Mouse (Mus musculus): ENCODE results near the gene Cyp4f18.
"Not testable (repeated sequence)": the region's sequence is repeated elsewhere in the genome, so short reads cannot be mapped to it uniquely, and the experiment has no call there.

The Cyp4f18 gene

GRCm38 (mm10) chr8:71981456-71981855 lies 28.0 kb downstream of the Cyp4f18 start:
- ATAC-seq (ENCODE audit: insufficient number of reproducible peaks, low FRiP score, low TSS enrichment), result no peak

- no peak for ATAC-seq (ENCODE audit: insufficient number of reproducible peaks, low FRiP score, low TSS enrichment)
These were observed 28.4 kb downstream of the Cyp4f18 start for GRCm38 (mm10) chr8:71981032-71981431.

- no peak for ATAC-seq (ENCODE audit: insufficient number of reproducible peaks, low FRiP score, low TSS enrichment)
These were observed 35.2 kb downstream of the Cyp4f18 start for GRCm38 (mm10) chr8:71974211-71974610.

- peak; percentile 49; the same call in 1 of the 2 replicates for ATAC-seq (ENCODE audit: insufficient number of reproducible peaks, low FRiP score, low TSS enrichment)
These were observed 37.5 kb downstream of the Cyp4f18 start for GRCm38 (mm10) chr8:71971945-71972344.

GRCm38 (mm10) chr8:71968636-71969035 lies 40.8 kb downstream of the Cyp4f18 start:
- no peak for ATAC-seq (ENCODE audit: insufficient number of reproducible peaks, low FRiP score, low TSS enrichment)

GRCm38 (mm10) chr8:71968100-71968499 lies 41.3 kb downstream of the Cyp4f18 start:
- ATAC-seq (ENCODE audit: insufficient number of reproducible peaks, low FRiP score, low TSS enrichment), result no peak

GRCm38 (mm10) chr8:71967261-71967660 lies 42.2 kb downstream of the Cyp4f18 start:
- ATAC-seq (ENCODE audit: insufficient number of reproducible peaks, low FRiP score, low TSS enrichment), result no peak

GRCm38 (mm10) chr8:71966411-71966810 lies 43.0 kb downstream of the Cyp4f18 start:
- no peak for ATAC-seq (ENCODE audit: insufficient number of reproducible peaks, low FRiP score, low TSS enrichment)

- no peak for ATAC-seq (ENCODE audit: insufficient number of reproducible peaks, low FRiP score, low TSS enrichment)
These were observed 44.3 kb downstream of the Cyp4f18 start for GRCm38 (mm10) chr8:71965166-71965565.

GRCm38 (mm10) chr8:71964051-71964450 lies 45.4 kb downstream of the Cyp4f18 start:
- ATAC-seq (ENCODE audit: insufficient number of reproducible peaks, low FRiP score, low TSS enrichment), result no peak

- ATAC-seq (ENCODE audit: insufficient number of reproducible peaks, low FRiP score, low TSS enrichment), result no peak
These were observed 47.6 kb downstream of the Cyp4f18 start for GRCm38 (mm10) chr8:71961796-71962195.

GRCm38 (mm10) chr8:71960483-71960882 lies 48.9 kb downstream of the Cyp4f18 start:
- no peak for ATAC-seq (ENCODE audit: insufficient number of reproducible peaks, low FRiP score, low TSS enrichment)

- ATAC-seq (ENCODE audit: insufficient number of reproducible peaks, low FRiP score, low TSS enrichment), result no peak
These were observed 54.8 kb downstream of the Cyp4f18 start for GRCm38 (mm10) chr8:71954666-71955065.

GRCm38 (mm10) chr8:71952961-71953700 lies 56.3 kb downstream of the Cyp4f18 start:
- ATAC-seq (ENCODE audit: insufficient number of reproducible peaks, low FRiP score, low TSS enrichment), result not testable (repeated sequence)

- ATAC-seq (ENCODE audit: insufficient number of reproducible peaks, low FRiP score, low TSS enrichment), result no peak
These were observed 56.9 kb downstream of the Cyp4f18 start for GRCm38 (mm10) chr8:71952489-71952888.

GRCm38 (mm10) chr8:71951436-71952161 lies 57.8 kb downstream of the Cyp4f18 start:
- no peak for ATAC-seq (ENCODE audit: insufficient number of reproducible peaks, low FRiP score, low TSS enrichment)

GRCm38 (mm10) chr8:71950482-71951221 lies 58.8 kb downstream of the Cyp4f18 start, which contains the start of gene Zfp961:
Zfp961 (plus strand) TSS chr8:71951038.
- peak; percentile 100 for ATAC-seq (ENCODE audit: insufficient number of reproducible peaks, low FRiP score, low TSS enrichment)

GRCm38 (mm10) chr8:71948624-71949023 lies 60.8 kb downstream of the Cyp4f18 start:
- no peak for ATAC-seq (ENCODE audit: insufficient number of reproducible peaks, low FRiP score, low TSS enrichment)

- ATAC-seq (ENCODE audit: insufficient number of reproducible peaks, low FRiP score, low TSS enrichment), result no peak
These were observed 67.7 kb downstream of the Cyp4f18 start for GRCm38 (mm10) chr8:71941776-71942175.

GRCm38 (mm10) chr8:71940293-71941208 lies 68.9 kb downstream of the Cyp4f18 start:
- no peak for ATAC-seq (ENCODE audit: insufficient number of reproducible peaks, low FRiP score, low TSS enrichment)
